Mouse (Mus musculus) stomach, postnatal 0 days (tissue): ENCODE data around the gene Afap1l2.

Experiments
- CTCF ChIP-seq: IDR thresholded peaks from 2 replicates; pipeline ENCODE4 v1.5.1; 2016; ENCODE audit warnings: antibody characterized with exemption, low read depth, mild to moderate bottlenecking, moderate library complexity
- EP300 ChIP-seq: optimal IDR thresholded peaks from 2 replicates; pipeline ENCODE3; 2016; ENCODE audit warnings: antibody characterized with exemption

GRCm38 (mm10) chr19:56998331-56998730 is 9.7 kb downstream of the Afap1l2 start:
- TF ChIP-seq CTCF (no peak), EP300 (no peak)
